ENCODE assay signal across 19 mouse cellular contexts in genomic region chr4:117810933-117811332, GRCm38 (mm10). TPM values are rescaled to one million over a fixed set of nuclear protein-coding genes. Genes with fewer than 3 reads are reported as not detected.
DNase-seq lines count a peak whose midpoint lies in the region; ATAC-seq and TF ChIP-seq lines count a peak whose summit lies in the region.
"Had no signal": no experiment of that assay in that cellular context is flagged by ENCODE, and none has a peak within 500 bp of the region (broad histone marks: within the 10 kb centered on the region; RNA-seq: fewer than 3 reads in every experiment).

No protein-coding gene starts in this region.

- CTCF ChIA-PET in Patski (lab: Charles Lee): interaction anchor here (2.2 kb wide), 1 partner anchor 48 kb away, joined by 7 read pairs; no protein-coding TSS in a partner anchor

- H3K27ac ChIP-seq in intestine, postnatal 0 days (ENCODE audit: low read depth, low read length): no peak overlapping the region
- H3K27ac ChIP-seq in intestine, embryonic 16.5 days (ENCODE audit: low read length): no peak overlapping the region
- H3K27ac ChIP-seq in lung, postnatal 0 days (ENCODE audit: low read length): no peak overlapping the region
- H3K27ac ChIP-seq in stomach, postnatal 0 days (replicated peaks): no peak overlapping the region
- H3K27ac ChIP-seq: heart, embryonic 13.5 days; limb, embryonic 13.5 days had no signal

- H3K4me3 ChIP-seq in intestine, postnatal 0 days (ENCODE audit: low read depth, low read length): no peak overlapping the region
- no peak overlapping the region for H3K4me3 ChIP-seq in intestine, embryonic 16.5 days (ENCODE audit: low read length)
- no peak overlapping the region for H3K4me3 ChIP-seq in lung, postnatal 0 days (ENCODE audit: low read depth, low read length)
- H3K4me3 ChIP-seq in stomach, postnatal 0 days (ENCODE audit: low read depth, low read length): no peak overlapping the region
- H3K4me3 ChIP-seq: heart, embryonic 13.5 days; limb, embryonic 13.5 days had no signal

- H3K9me3 ChIP-seq in intestine, postnatal 0 days (ENCODE audit: control insufficient read depth): no peaks in the 10 kb centered on the region
- no peaks in the 10 kb centered on the region for H3K9me3 ChIP-seq in intestine, embryonic 16.5 days (ENCODE audit: control insufficient read depth, low read length)
- no peaks in the 10 kb centered on the region for H3K9me3 ChIP-seq in lung, postnatal 0 days (ENCODE audit: low read length)
- no peaks in the 10 kb centered on the region for H3K9me3 ChIP-seq in stomach, postnatal 0 days (ENCODE audit: control insufficient read depth, low read length)
- H3K9me3 ChIP-seq: heart, embryonic 13.5 days; limb, embryonic 13.5 days had no signal

- H3K9ac ChIP-seq in intestine, postnatal 0 days (ENCODE audit: low read depth, low read length): no peak overlapping the region
- no peak overlapping the region for H3K9ac ChIP-seq in intestine, embryonic 16.5 days (ENCODE audit: low read depth, low read length)
- no peak overlapping the region for H3K9ac ChIP-seq in lung, postnatal 0 days (replicated peaks; ENCODE audit: low read depth)
- no peak overlapping the region for H3K9ac ChIP-seq in stomach, postnatal 0 days (ENCODE audit: low read length)
- H3K9ac ChIP-seq: heart, embryonic 13.5 days; limb, embryonic 13.5 days had no signal

- DNase-seq in lung, postnatal 0 days (ENCODE audit: low spot score): peak; percentile 19
- no peak for DNase-seq in lung, postnatal 10 days
- no peak for DNase-seq in Patski (ENCODE audit: low read depth, low spot score)
- no peak for DNase-seq in stomach, postnatal 0 days (ENCODE audit: low spot score)
- DNase-seq in kidney, adult 18-20 months: no peak
- DNase-seq: adrenal gland, postnatal 36 days; cerebellum, adult 9-11 months; heart, postnatal 4 days; lung, adult 18-20 months; right cerebral cortex, postnatal 25 days; thymus, postnatal 14 days had no signal

- H3K27me3 ChIP-seq in intestine, postnatal 0 days (replicated peaks; ENCODE audit: control insufficient read depth, insufficient read depth, low read length): no peaks in the 10 kb centered on the region
- no peaks in the 10 kb centered on the region for H3K27me3 ChIP-seq in intestine, embryonic 16.5 days (replicated peaks; ENCODE audit: control insufficient read depth, insufficient read depth, low read length)
- no peaks in the 10 kb centered on the region for H3K27me3 ChIP-seq in lung, postnatal 0 days (replicated peaks; ENCODE audit: insufficient read depth, low read length)
- peaks cover 6% of the 10 kb centered on the region for H3K27me3 ChIP-seq in Patski
- no peaks in the 10 kb centered on the region for H3K27me3 ChIP-seq in stomach, postnatal 0 days (ENCODE audit: control insufficient read depth, insufficient read depth, low read length)
- H3K27me3 ChIP-seq: heart, embryonic 13.5 days; limb, embryonic 13.5 days had no signal

- POLR2A ChIA-PET in Patski (lab: Charles Lee): no interaction called here

- H3K36me3 ChIP-seq in intestine, postnatal 0 days (ENCODE audit: control insufficient read depth, insufficient read depth): no peaks in the 10 kb centered on the region
- H3K36me3 ChIP-seq in intestine, embryonic 16.5 days (ENCODE audit: control insufficient read depth, insufficient read depth, low read length): no peaks in the 10 kb centered on the region
- H3K36me3 ChIP-seq in lung, postnatal 0 days (ENCODE audit: insufficient read depth, low read length): no peaks in the 10 kb centered on the region
- H3K36me3 ChIP-seq in stomach, postnatal 0 days (ENCODE audit: control insufficient read depth, insufficient read depth, low read length): no peaks in the 10 kb centered on the region
- H3K36me3 ChIP-seq: heart, embryonic 13.5 days; limb, embryonic 13.5 days had no signal

- 38% methylated on average over 2 of the region's 2 CpGs for WGBS in intestine, postnatal 0 days
- 42% methylated on average over 2 of the region's 2 CpGs for WGBS in intestine, embryonic 16.5 days
- 40% methylated on average over 2 of the region's 2 CpGs for WGBS in lung, postnatal 0 days
- 39% methylated on average over 2 of the region's 2 CpGs for WGBS in stomach, postnatal 0 days

- TF ChIP-seq EP300 in lung, postnatal 0 days (IDR thresholded peaks at IDR 0.05): no peak
- no peak for TF ChIP-seq EP300 in stomach, postnatal 0 days (optimal IDR thresholded peaks at IDR 0.05)

- no peaks in the 10 kb centered on the region for H3K4me1 ChIP-seq in intestine, postnatal 0 days (replicated peaks; ENCODE audit: control insufficient read depth, insufficient read depth, low read length)
- H3K4me1 ChIP-seq in intestine, embryonic 16.5 days (ENCODE audit: control insufficient read depth, insufficient read depth, low read length): peaks cover 7% of the 10 kb centered on the region; the same call in 1 of the 2 replicates
- H3K4me1 ChIP-seq in lung, postnatal 0 days (ENCODE audit: insufficient read depth, low read depth, low read length): no peaks in the 10 kb centered on the region
- no peaks in the 10 kb centered on the region for H3K4me1 ChIP-seq in stomach, postnatal 0 days (replicated peaks; ENCODE audit: control insufficient read depth, insufficient read depth)

- H3K4me2 ChIP-seq in intestine, postnatal 0 days (replicated peaks; ENCODE audit: low read depth): no peak overlapping the region
- no peak overlapping the region for H3K4me2 ChIP-seq in intestine, embryonic 16.5 days (ENCODE audit: low read depth, low read length)
- H3K4me2 ChIP-seq in lung, postnatal 0 days (replicated peaks; ENCODE audit: low read depth, low read length): no peak overlapping the region
- no peak overlapping the region for H3K4me2 ChIP-seq in stomach, postnatal 0 days (replicated peaks; ENCODE audit: low read depth)
- H3K4me2 ChIP-seq: heart, embryonic 13.5 days; limb, embryonic 13.5 days had no signal

- peak; percentile 59 for TF ChIP-seq CTCF in intestine, postnatal 0 days (IDR thresholded peaks at IDR 0.05; ENCODE audit: low read depth)
- TF ChIP-seq CTCF in lung, postnatal 0 days (IDR thresholded peaks at IDR 0.05): peak; percentile 48
- TF ChIP-seq CTCF in Patski (IDR thresholded peaks at IDR 0.05): peak; percentile 17
- peak; percentile 65 for TF ChIP-seq CTCF in stomach, postnatal 0 days (IDR thresholded peaks at IDR 0.05; ENCODE audit: low read depth)

- in situ Hi-C loops in Patski (cut with MboI; ENCODE audit: low pct_unique_long_range_greater_than_20kb): no loop called here

- no peak for ATAC-seq in intestine, postnatal 0 days
- no peak for ATAC-seq in intestine, embryonic 16.5 days
- no peak for ATAC-seq in lung, postnatal 0 days
- ATAC-seq in Patski: no peak
- no peak for ATAC-seq in stomach, postnatal 0 days (ENCODE audit: low FRiP score, low TSS enrichment)
- ATAC-seq: inflammation-experienced regulatory T-cells, adult 6 months had no signal

RNA-seq across cellular contexts. Expression of gene Slc6a9, which starts 23.4 kb away (rescaled TPM):
- polyA plus RNA-seq in intestine, postnatal 0 days (2015; fragmentation: Nextera tagmentation; extraction: Ambion mirVana): 4.9 and 5.8 TPM in 2 replicates
- polyA plus RNA-seq in intestine, embryonic 16.5 days (2015; fragmentation: Nextera tagmentation; extraction: Ambion mirVana): 10.1 and 10.8 TPM in 2 replicates
- polyA plus RNA-seq in lung, postnatal 0 days (2015; fragmentation: Nextera tagmentation; extraction: Ambion mirVana): 17.3 and 19.1 TPM in 2 replicates
- polyA plus RNA-seq in Patski (2021): 12.8 TPM
- polyA plus RNA-seq in stomach, postnatal 0 days (2015; fragmentation: Nextera tagmentation; extraction: Ambion mirVana): 20.6 and 25.2 TPM in 2 replicates
- polyA plus RNA-seq: inflammation-experienced regulatory T-cells, adult 6 months had no signal

RNA-seq across cellular contexts. Expression of gene Klf17, which starts 45.5 kb away (rescaled TPM):
- polyA plus RNA-seq in intestine, postnatal 0 days (2015; fragmentation: Nextera tagmentation; extraction: Ambion mirVana): not detected in 2 replicates
- polyA plus RNA-seq in intestine, embryonic 16.5 days (2015; fragmentation: Nextera tagmentation; extraction: Ambion mirVana): not detected in 2 replicates
- polyA plus RNA-seq in lung, postnatal 0 days (2015; fragmentation: Nextera tagmentation; extraction: Ambion mirVana): not detected in 2 replicates
- polyA plus RNA-seq in Patski (2021): not detected
- polyA plus RNA-seq in stomach, postnatal 0 days (2015; fragmentation: Nextera tagmentation; extraction: Ambion mirVana): 0.12 and 0.16 TPM in 2 replicates
- polyA plus RNA-seq: embryonic facial prominence, embryonic 14.5 days; heart, embryonic 13.5 days; kidney, embryonic 16.5 days; limb, embryonic 13.5 days; neural tube, embryonic 11.5 days had no signal
